Mouse (Mus musculus): ENCODE results near the gene Shb.

GRCm38 (mm10) chr4:45423406-45423805 is 108.9 kb downstream of the Shb start:
- no peak for TF ChIP-seq CTCF (IDR thresholded peaks at IDR 0.05; ENCODE audit: low read depth)
- TF ChIP-seq EP300 (optimal IDR thresholded peaks at IDR 0.05): no peak

All from stomach, postnatal 0 days (tissue).